9 mouse cellular contexts compared by ENCODE assay signal in the genomic region with DNA sequence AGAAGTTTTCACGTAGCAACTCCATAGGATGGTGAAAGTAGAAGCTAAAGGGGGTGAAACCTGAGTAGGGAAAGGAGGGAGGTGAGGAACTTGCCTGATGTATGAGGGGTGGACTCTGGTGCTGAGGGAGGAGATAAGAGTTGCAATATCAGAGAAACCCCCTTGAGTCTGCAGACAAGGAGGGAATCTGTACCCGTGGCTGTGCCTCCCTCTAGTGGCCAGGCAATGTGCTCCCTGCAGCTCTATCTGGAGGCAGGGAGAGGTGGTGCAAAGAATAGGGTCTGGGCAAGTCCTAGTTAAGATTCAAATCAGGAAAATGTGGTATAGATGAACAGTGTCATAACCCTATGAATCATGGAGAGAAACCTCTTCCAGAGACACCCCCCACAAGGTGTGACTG.
DNase-seq lines count a peak whose midpoint lies in the region; ATAC-seq lines count a peak whose summit lies in the region.
"Had no signal": no experiment of that assay in that cellular context is flagged by ENCODE, and none has a peak within 500 bp of the region (broad histone marks: within the 10 kb centered on the region; RNA-seq: fewer than 3 reads in every experiment).

No protein-coding gene starts in this region.

- DNase-seq in kidney, adult 18-20 months: peak; percentile 7
- no peak for DNase-seq in kidney, adult 11 months
- peak; percentile 44 for DNase-seq in MN1 (ENCODE audit: low spot score)
- DNase-seq in hindbrain, embryonic 14.5 days (ENCODE audit: low spot score): peak; percentile 62
- DNase-seq in left cerebral cortex, postnatal 4 days: peak; percentile 69
- DNase-seq in T-cell, adult 2 months (ENCODE audit: low spot score): no peak

- peak; percentile 78; the same call in 1 of the 2 replicates for ATAC-seq in common myeloid progenitor, adult 5-6 weeks (replicated peaks; ENCODE audit: low read depth, poor library complexity, severe bottlenecking)
- ATAC-seq in hindbrain, embryonic 14.5 days (ENCODE audit: low FRiP score): no peak
- ATAC-seq in neural tube, embryonic 14.5 days (ENCODE audit: low read depth): peak; percentile 63

- intact Hi-C loops in left cerebral cortex, postnatal 4 days (cut with DNase I): loop anchor here (5.0 kb wide), 1 partner anchor 626 kb away; no protein-coding TSS in a partner anchor

- 42% methylated on average over 2 of the region's 2 CpGs for WGBS in hindbrain, embryonic 14.5 days
- 63% methylated on average over 2 of the region's 2 CpGs for WGBS in neural tube, embryonic 14.5 days

- 0 out of 2 replicates have a peak, but pooled peaks cover 9% of the 10 kb centered on the region for H3K4me1 ChIP-seq in hindbrain, embryonic 14.5 days (replicated peaks; ENCODE audit: control insufficient read depth, insufficient read depth, low read length)
- H3K4me1 ChIP-seq in neural tube, embryonic 14.5 days (ENCODE audit: control insufficient read depth, insufficient read depth, low read length): no peaks in the 10 kb centered on the region
- H3K4me1 ChIP-seq: embryonic facial prominence, embryonic 15.5 days had no signal

- no peaks in the 10 kb centered on the region; the same call in 1 of the 2 replicates for H3K9me3 ChIP-seq in hindbrain, embryonic 14.5 days (ENCODE audit: control insufficient read depth, low read length)
- H3K9me3 ChIP-seq in neural tube, embryonic 14.5 days (ENCODE audit: control insufficient read depth, low read length): no peaks in the 10 kb centered on the region
- H3K9me3 ChIP-seq: embryonic facial prominence, embryonic 15.5 days had no signal

- no peak overlapping the region for H3K27ac ChIP-seq in hindbrain, embryonic 14.5 days
- no peak overlapping the region for H3K27ac ChIP-seq in neural tube, embryonic 14.5 days (ENCODE audit: low read depth, low read length)
- H3K27ac ChIP-seq: embryonic facial prominence, embryonic 15.5 days had no signal

- H3K9ac ChIP-seq in hindbrain, embryonic 14.5 days: no peak overlapping the region
- no peak overlapping the region for H3K9ac ChIP-seq in neural tube, embryonic 14.5 days (replicated peaks; ENCODE audit: low read depth, low read length)
- H3K9ac ChIP-seq: embryonic facial prominence, embryonic 15.5 days had no signal

- H3K4me3 ChIP-seq in hindbrain, embryonic 14.5 days (replicated peaks; ENCODE audit: low read length): no peak overlapping the region
- no peak overlapping the region for H3K4me3 ChIP-seq in neural tube, embryonic 14.5 days (ENCODE audit: low read depth, low read length)
- H3K4me3 ChIP-seq: embryonic facial prominence, embryonic 15.5 days had no signal

- no peak overlapping the region for H3K4me2 ChIP-seq in hindbrain, embryonic 14.5 days (replicated peaks)
- H3K4me2 ChIP-seq in neural tube, embryonic 14.5 days (ENCODE audit: low read depth, low read length): no peak overlapping the region
- H3K4me2 ChIP-seq: embryonic facial prominence, embryonic 15.5 days had no signal

- H3K36me3 ChIP-seq in hindbrain, embryonic 14.5 days (replicated peaks; ENCODE audit: control insufficient read depth, insufficient read depth): no peaks in the 10 kb centered on the region
- H3K36me3 ChIP-seq in neural tube, embryonic 14.5 days (ENCODE audit: control insufficient read depth, insufficient read depth, low read length): no peaks in the 10 kb centered on the region
- H3K36me3 ChIP-seq: embryonic facial prominence, embryonic 15.5 days had no signal

- H3K27me3 ChIP-seq in hindbrain, embryonic 14.5 days (ENCODE audit: control insufficient read depth, insufficient read depth, low read length): no peaks in the 10 kb centered on the region
- no peaks in the 10 kb centered on the region for H3K27me3 ChIP-seq in neural tube, embryonic 14.5 days (ENCODE audit: control insufficient read depth, insufficient read depth, low read length)
- H3K27me3 ChIP-seq: embryonic facial prominence, embryonic 15.5 days had no signal

Comparison
In these comparisons a context has a peak if more than half of its experiments do, and no peak if none do; other contexts are left out.
1. DNase-seq: peak in kidney, adult 18-20 months (single experiment), MN1 (single experiment), hindbrain, embryonic 14.5 days (single experiment) and left cerebral cortex, postnatal 4 days (single experiment); none in kidney, adult 11 months (single experiment) and T-cell, adult 2 months (single experiment).